ENCODE assay signal across 8 mouse cellular contexts in the genomic region with DNA sequence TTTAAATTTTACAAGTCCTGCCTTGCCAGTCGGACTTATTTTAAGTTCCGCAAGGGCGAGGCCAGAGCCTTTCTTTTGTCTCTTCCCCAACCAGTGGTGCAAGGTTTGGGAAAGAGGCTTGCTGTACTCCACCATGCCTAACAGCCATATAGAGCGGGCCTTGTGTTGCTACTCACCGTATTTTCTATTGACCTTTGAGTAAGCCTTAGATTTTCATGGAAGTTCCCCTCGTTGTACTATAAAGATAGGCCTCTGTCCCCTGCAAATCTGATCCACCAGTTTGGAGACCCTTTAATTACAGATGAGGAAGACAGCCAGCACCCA. TPM values are rescaled to one million over a fixed set of nuclear protein-coding genes. Genes with fewer than 3 reads are reported as not detected.
A peak's percentile ranks its signal among the peaks of the same experiment; 100 is the strongest.
DNase-seq lines count a peak whose midpoint lies in the region; ATAC-seq and TF ChIP-seq lines count a peak whose summit lies in the region.

No protein-coding gene starts in this region.

- ATAC-seq in limb, embryonic 14.5 days (ENCODE audit: low FRiP score, low read depth), result no peak
- no peak for ATAC-seq in midbrain, embryonic 16.5 days

- H3K4me2 ChIP-seq in limb, embryonic 14.5 days (replicated peaks; ENCODE audit: low read depth, low read length, severe bottlenecking), result peak overlapping the region; percentile 72
- H3K4me2 ChIP-seq in midbrain, embryonic 16.5 days (ENCODE audit: low read length), result peak overlapping the region; percentile 65

- H3K9me3 ChIP-seq in limb, embryonic 14.5 days (ENCODE audit: control insufficient read depth, low read length), result no peaks in the 10 kb centered on the region
- no peaks in the 10 kb centered on the region for H3K9me3 ChIP-seq in midbrain, embryonic 16.5 days (replicated peaks; ENCODE audit: control insufficient read depth, low read length, poor library complexity, severe bottlenecking)

- no peaks in the 10 kb centered on the region for H3K27me3 ChIP-seq in limb, embryonic 14.5 days (ENCODE audit: control insufficient read depth, insufficient read depth, low read length)
- H3K27me3 ChIP-seq in midbrain, embryonic 16.5 days (ENCODE audit: control insufficient read depth, insufficient read depth, low read depth, low read length), result no peaks in the 10 kb centered on the region

- H3K36me3 ChIP-seq in limb, embryonic 14.5 days (ENCODE audit: control insufficient read depth, insufficient read depth, low read length), result peaks cover 19% of the 10 kb centered on the region
- 0 out of 2 replicates have a peak, but pooled peaks cover 2% of the 10 kb centered on the region for H3K36me3 ChIP-seq in midbrain, embryonic 16.5 days (ENCODE audit: control insufficient read depth, insufficient read depth, low read length)

- H3K27ac ChIP-seq in limb, embryonic 14.5 days (replicated peaks; ENCODE audit: low read depth, low read length), result peak overlapping the region; percentile 99
- H3K27ac ChIP-seq in midbrain, embryonic 16.5 days (ENCODE audit: low read length), result peak overlapping the region; percentile 99

- 4% methylated on average over 6 of the region's 6 CpGs for WGBS in limb, embryonic 14.5 days
- 3% methylated on average over 6 of the region's 6 CpGs for whole genome bisulfite sequencing in midbrain, embryonic 16.5 days

- peak; percentile 43 for DNase-seq in retina, postnatal 1 day
- no peak for DNase-seq in retina, embryonic 14.5 days (ENCODE audit: low spot score)
- peak; percentile 52 for DNase-seq in embryo, embryonic 9.5 days (ENCODE audit: extremely low spot score)
- DNase-seq in heart, postnatal 4 days, result peak; percentile 36
- DNase-seq in limb, embryonic 14.5 days (ENCODE audit: low spot score), result peak; percentile 32
- peak; percentile 53 for DNase-seq in thymus, postnatal 25 days
- DNase-seq in gastrocnemius, postnatal 25 days, result no peak

- H3K4me1 ChIP-seq in limb, embryonic 14.5 days (ENCODE audit: control insufficient read depth, insufficient read depth, low read length), result peaks cover 8% of the 10 kb centered on the region
- H3K4me1 ChIP-seq in midbrain, embryonic 16.5 days (ENCODE audit: control insufficient read depth, insufficient read depth, low read length), result peaks cover 18% of the 10 kb centered on the region

- H3K9ac ChIP-seq in limb, embryonic 14.5 days (ENCODE audit: low read depth, low read length, severe bottlenecking), result peak overlapping the region; percentile 100
- peak overlapping the region; percentile 100 for H3K9ac ChIP-seq in midbrain, embryonic 16.5 days (ENCODE audit: low read depth, low read length)

- peak overlapping the region; percentile 100 for H3K4me3 ChIP-seq in limb, embryonic 14.5 days (replicated peaks; ENCODE audit: low read length)
- H3K4me3 ChIP-seq in midbrain, embryonic 16.5 days (ENCODE audit: low read depth, low read length), result peak overlapping the region; percentile 100

- no peak for TF ChIP-seq POLR2A in limb, embryonic 14.5 days (IDR thresholded peaks at IDR 0.05; ENCODE audit: borderline replicate concordance, extremely low read depth, insufficient read depth, insufficient read length)

RNA-seq across cellular contexts. Expression of a gene that starts 0.7 kb away (rescaled TPM):
- 100 to 1,000 TPM; 343 to 362 TPM for total RNA-seq in heart, postnatal 4 days (2021)
- polyA plus RNA-seq in limb, embryonic 14.5 days (2012; rRNA removed), result 246 and 379 TPM in 2 replicates
- 393 and 475 TPM in 2 replicates for polyA plus RNA-seq in limb, embryonic 14.5 days (2014; fragmentation: Nextera tagmentation; extraction: Ambion mirVana)
- polyA plus RNA-seq in midbrain, embryonic 16.5 days (2015; fragmentation: Nextera tagmentation; extraction: Ambion mirVana), result 178 and 206 TPM in 2 replicates
- total RNA-seq in gastrocnemius, postnatal 25 days (2021), result 100 to 1,000 TPM; 105 to 116 TPM

RNA-seq across cellular contexts. Expression of a gene that starts 19.4 kb away (rescaled TPM):
- 100 to 1,000 TPM; 146 to 147 TPM for total RNA-seq in heart, postnatal 4 days (2021)
- 53.3 and 72.8 TPM in 2 replicates for polyA plus RNA-seq in limb, embryonic 14.5 days (2012; rRNA removed)
- 116 and 118 TPM in 2 replicates for polyA plus RNA-seq in limb, embryonic 14.5 days (2014; fragmentation: Nextera tagmentation; extraction: Ambion mirVana)
- polyA plus RNA-seq in midbrain, embryonic 16.5 days (2015; fragmentation: Nextera tagmentation; extraction: Ambion mirVana), result 100 and 120 TPM in 2 replicates
- total RNA-seq in gastrocnemius, postnatal 25 days (2021), result 10 to 100 TPM; 30.1 to 32.9 TPM

Comparison
In these comparisons a context has a peak if more than half of its experiments do, and no peak if none do; other contexts are left out.
1. DNase-seq: peak in retina, postnatal 1 day (single experiment), embryo, embryonic 9.5 days (single experiment), heart, postnatal 4 days (single experiment), limb, embryonic 14.5 days (single experiment) and thymus, postnatal 25 days (single experiment); none in retina, embryonic 14.5 days (single experiment) and gastrocnemius, postnatal 25 days (single experiment).
2. RNA of a gene that starts 19.4 kb away (total RNA-seq): 146 to 147 TPM in heart, postnatal 4 days; 30.1 to 32.9 TPM in gastrocnemius, postnatal 25 days; every median in the first group is over 4 times any median in the second.